Mouse (Mus musculus) heart, postnatal 25 days (tissue): ENCODE results near the gene Idnk. TPM values are rescaled to one million over a fixed set of nuclear protein-coding genes. Genes with fewer than 3 reads are reported as not detected.

Source experiments
- DNase-seq: peaks from one replicate; pipeline ENCODE4 v3.0.0; 2022; ENCODE audit warnings: low spot score
- intact Hi-C: fragments of 180-260 bp; cut with DNase I; formaldehyde crosslinking; loops from one replicate; pipeline ENCODE4 v1.15.1; 2025
- total RNA-seq, 2 experiments: library from RNA; stranded (reverse); gene quantifications; 2 replicates each; pipeline ENCODE4 v1.2.3; 2021

The Idnk gene
- total RNA-seq, 2 experiments from 2014 or later = 23.2 to 24.3 TPM

GRCm38 (mm10) chr13:58184111-58184510 lies 26.7 kb downstream of the Idnk start:
- DNase-seq = no peak
- intact Hi-C loops = no loop called here

GRCm38 (mm10) chr13:58186281-58186680 lies 28.8 kb downstream of the Idnk start:
- intact Hi-C loops = no loop called here
- DNase-seq = no peak

- DNase-seq = no peak
- intact Hi-C loops = loop anchor here (2.0 kb wide), 1 partner anchor 45 kb away; no protein-coding TSS in a partner anchor
These were observed 30.3 kb downstream of the Idnk start for GRCm38 (mm10) chr13:58187751-58188150.

- intact Hi-C loops = loop anchor here (2.0 kb wide), 1 partner anchor 44 kb away; no protein-coding TSS in a partner anchor
- peak; percentile 34 for DNase-seq
These were observed 31.0 kb downstream of the Idnk start for GRCm38 (mm10) chr13:58188412-58188811.

- DNase-seq = no peak
- intact Hi-C loops = loop anchor here (2.0 kb wide), 1 partner anchor 43 kb away; no protein-coding TSS in a partner anchor
These were observed 32.0 kb downstream of the Idnk start for GRCm38 (mm10) chr13:58189473-58189872.

- intact Hi-C loops = no loop called here
- no peak for DNase-seq
These were observed 34.1 kb downstream of the Idnk start for GRCm38 (mm10) chr13:58191516-58191915.

GRCm38 (mm10) chr13:58192146-58192545 lies 34.7 kb downstream of the Idnk start:
- no peak for DNase-seq
- intact Hi-C loops = no loop called here

- intact Hi-C loops = no loop called here
- no peak for DNase-seq
These were observed 35.8 kb downstream of the Idnk start for GRCm38 (mm10) chr13:58193221-58193620.

GRCm38 (mm10) chr13:58194908-58195307 lies 37.5 kb downstream of the Idnk start:
- intact Hi-C loops = no loop called here
- DNase-seq = no peak

- DNase-seq = no peak
- intact Hi-C loops = no loop called here
These were observed 39.8 kb downstream of the Idnk start for GRCm38 (mm10) chr13:58197211-58197610.

GRCm38 (mm10) chr13:58197981-58198640 lies 40.7 kb downstream of the Idnk start:
- no peak for DNase-seq
- intact Hi-C loops = no loop called here

- DNase-seq = no peak
- intact Hi-C loops = loop anchor here (5.0 kb wide), 1 partner anchor 34 kb away; no protein-coding TSS in a partner anchor
These were observed 43.9 kb downstream of the Idnk start for GRCm38 (mm10) chr13:58201343-58201742.

GRCm38 (mm10) chr13:58201908-58202307 lies 44.5 kb downstream of the Idnk start:
- DNase-seq = no peak
- intact Hi-C loops = loop anchor here (5.0 kb wide), 1 partner anchor 35 kb away; no protein-coding TSS in a partner anchor

GRCm38 (mm10) chr13:58202903-58203302 lies 45.5 kb downstream of the Idnk start:
- DNase-seq = no peak
- intact Hi-C loops = loop anchor here (5.0 kb wide), 1 partner anchor 36 kb away; no protein-coding TSS in a partner anchor

- intact Hi-C loops = loop anchor here (5.0 kb wide), 1 partner anchor 37 kb away; no protein-coding TSS in a partner anchor
These were observed 46.8 kb downstream of the Idnk start for GRCm38 (mm10) chr13:58204202-58204601.

GRCm38 (mm10) chr13:58204986-58205385 lies 47.5 kb downstream of the Idnk start:
- no peak for DNase-seq
- intact Hi-C loops = loop anchor here (5.0 kb wide), 1 partner anchor 38 kb away; no protein-coding TSS in a partner anchor

More at GRCm38 (mm10) chr13:58204202-58204601, 46.8 kb downstream of the Idnk start:
- DNase-seq = no peak

GRCm38 (mm10) chr13:58206084-58206483 lies 48.6 kb downstream of the Idnk start:
- intact Hi-C loops = no loop called here
- DNase-seq = no peak

GRCm38 (mm10) chr13:58210441-58210840 lies 53.0 kb downstream of the Idnk start:
- intact Hi-C loops = no loop called here
- no peak for DNase-seq

GRCm38 (mm10) chr13:58212530-58212929 lies 55.1 kb downstream of the Idnk start:
- DNase-seq = no peak
- intact Hi-C loops = no loop called here

GRCm38 (mm10) chr13:58213801-58214200 lies 56.4 kb downstream of the Idnk start:
- intact Hi-C loops = no loop called here

More at GRCm38 (mm10) chr13:58213801-58214200, 56.4 kb downstream of the Idnk start:
- DNase-seq = no peak
